Mouse (Mus musculus) spleen, embryonic (tissue): ENCODE measurements around the gene Xlr.
"Not testable (repeated sequence)": the region's sequence is repeated elsewhere in the genome, so short reads cannot be mapped to it uniquely, and the experiment has no call there.

ENCODE experiments used
- CTCF ChIA-PET: fragments of 350-600 bp; sonication (Branson Sonifier 250); formaldehyde crosslinking; loops from one replicate; lab custom pipeline; 2022; lab: Charles Lee

Gene Xlr

GRCm38 (mm10) chrX:53797519-53797918 is at the start of gene Xlr:
Gene Xlr, minus strand, starts transcription at chrX:53797706.
- CTCF ChIA-PET = not testable (repeated sequence)

DNA sequence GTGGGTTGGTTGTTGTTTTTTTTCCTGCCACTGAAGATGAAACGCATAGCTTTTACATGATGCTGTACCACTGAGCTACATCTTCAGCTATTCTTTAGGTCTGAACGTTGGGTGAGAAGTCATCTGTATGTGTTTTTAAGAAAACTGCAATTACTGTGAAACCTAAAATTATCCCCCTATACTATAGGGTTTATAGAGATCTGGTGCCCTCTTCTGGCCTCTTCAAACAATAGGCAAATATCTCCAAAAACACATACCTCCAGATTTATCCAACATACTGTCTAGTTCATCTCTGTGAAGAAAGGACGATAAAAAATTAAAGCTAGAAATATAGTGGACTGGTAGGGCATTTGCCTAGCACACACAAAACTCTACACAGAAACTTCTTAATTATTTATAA is 1.6 kb upstream of the Xlr start:
- CTCF ChIA-PET = no interaction called here

- CTCF ChIA-PET = no interaction called here
Measured at GRCm38 (mm10) chrX:53776276-53776675, 21.2 kb downstream of the Xlr start, which contains the start of gene Zfp36l3. Gene Zfp36l3, minus strand, starts transcription at chrX:53776394.

- CTCF ChIA-PET = no interaction called here
Measured at GRCm38 (mm10) chrX:53757736-53758135, 39.8 kb downstream of the Xlr start, which contains the start of gene 1700013H16Rik. Gene 1700013H16Rik, minus strand, starts transcription at chrX:53757831.

DNA sequence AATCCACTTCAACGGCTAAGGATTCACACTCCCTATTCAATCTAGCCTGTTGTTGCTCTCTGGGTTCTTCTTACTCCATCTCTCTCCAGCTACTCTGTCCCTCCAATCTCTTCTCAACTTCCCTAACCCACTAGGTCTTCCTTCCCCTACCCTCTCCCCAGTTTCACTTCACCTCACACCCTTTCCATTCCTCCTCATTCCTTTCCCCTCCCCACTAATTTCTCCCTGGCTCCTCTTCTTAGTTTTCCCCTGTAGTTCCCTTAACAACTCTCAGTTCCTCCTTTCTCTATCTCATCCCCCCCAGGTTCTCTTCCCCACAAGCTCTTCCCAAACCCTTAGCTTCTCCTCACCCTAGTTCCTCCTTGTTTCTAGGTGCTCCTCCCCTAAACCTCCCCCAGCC is 44.7 kb downstream of the Xlr start:
- CTCF ChIA-PET = no interaction called here

- CTCF ChIA-PET = no interaction called here
Measured at GRCm38 (mm10) chrX:53728967-53729366, 68.5 kb downstream of the Xlr start.
